Mouse (Mus musculus): ENCODE results near the gene Ap5b1. TPM values are rescaled to one million over a fixed set of nuclear protein-coding genes. Genes with fewer than 3 reads are reported as not detected.
A peak's percentile ranks its signal among the peaks of the same experiment; 100 is the strongest.

The Ap5b1 gene
- 2.5 and 3.0 TPM in 2 replicates for polyA plus RNA-seq (2014; fragmentation: Nextera tagmentation; extraction: Ambion mirVana)

GRCm38 (mm10) chr19:5567534-5568469 is at the start of gene Ap5b1:
Gene Ap5b1 (plus strand): TSS chr19:5568025.
- peaks cover 18% of the 10 kb centered on the region for H3K36me3 ChIP-seq (ENCODE audit: control insufficient read depth, insufficient read depth, low read length)
- peak; percentile 77 for ATAC-seq (ENCODE audit: insufficient number of reproducible peaks, insufficient read depth, low FRiP score, low read depth)
- 1% methylated on average over 79 of the region's 102 CpGs for WGBS
- H3K27me3 ChIP-seq (ENCODE audit: control insufficient read depth, insufficient read depth, low read length): peaks cover 31% of the 10 kb centered on the region
- no peaks in the 10 kb centered on the region for H3K9me3 ChIP-seq (ENCODE audit: control insufficient read depth, low read length)
- H3K4me1 ChIP-seq (ENCODE audit: control insufficient read depth in 2 of 2, insufficient read depth in 2 of 2, low read length in 2 of 2): peaks cover 5 to 17% of the 10 kb centered on the region in 2 experiments; a peak in 3 of 4 replicates
- H3K9ac ChIP-seq (ENCODE audit: low read length): peak within 1 kb of the TSS; percentile 74
- H3K27ac ChIP-seq (replicated peaks in 1 of 2; ENCODE audit: control insufficient read depth in 1 of 2, insufficient read depth in 1 of 2, low read depth in 2 of 2, low read length in 2 of 2): peak within 1 kb of the TSS; percentile 78 to 82
- peak within 1 kb of the TSS; percentile 98 for H3K4me2 ChIP-seq (ENCODE audit: low read length)
- peak within 1 kb of the TSS; percentile 68 to 87 for H3K4me3 ChIP-seq (ENCODE audit: control insufficient read depth in 1 of 2, insufficient read depth in 1 of 2, low read depth in 1 of 2, low read length in 2 of 2)

- 85% methylated on average over 3 of the region's 3 CpGs for WGBS
- H3K4me2 ChIP-seq (ENCODE audit: low read length): no peak overlapping the region
- H3K36me3 ChIP-seq (ENCODE audit: control insufficient read depth, insufficient read depth, low read length): no peaks in the 10 kb centered on the region
- H3K27ac ChIP-seq (replicated peaks in 1 of 2; ENCODE audit: control insufficient read depth in 1 of 2, insufficient read depth in 1 of 2, low read depth in 2 of 2, low read length in 2 of 2): no peak overlapping the region
- H3K9ac ChIP-seq (ENCODE audit: low read length): no peak overlapping the region
- H3K9me3 ChIP-seq (ENCODE audit: control insufficient read depth, low read length): no peaks in the 10 kb centered on the region
- no peaks in the 10 kb centered on the region for H3K4me1 ChIP-seq (ENCODE audit: control insufficient read depth in 2 of 2, insufficient read depth in 2 of 2, low read length in 2 of 2)
- H3K27me3 ChIP-seq (ENCODE audit: control insufficient read depth, insufficient read depth, low read length): no peaks in the 10 kb centered on the region
- ATAC-seq (ENCODE audit: insufficient number of reproducible peaks, insufficient read depth, low FRiP score, low read depth): no peak
- no peak overlapping the region for H3K4me3 ChIP-seq (ENCODE audit: control insufficient read depth in 1 of 2, insufficient read depth in 1 of 2, low read depth in 1 of 2, low read length in 2 of 2)
Measured at GRCm38 (mm10) chr19:5518721-5519120, 49.1 kb upstream of the Ap5b1 start.

- H3K27me3 ChIP-seq (ENCODE audit: control insufficient read depth, insufficient read depth, low read length): peaks cover 2% of the 10 kb centered on the region; the same call in 1 of the 2 replicates
- no peak overlapping the region for H3K4me3 ChIP-seq (ENCODE audit: control insufficient read depth in 1 of 2, insufficient read depth in 1 of 2, low read depth in 1 of 2, low read length in 2 of 2)
- no peaks in the 10 kb centered on the region for H3K36me3 ChIP-seq (ENCODE audit: control insufficient read depth, insufficient read depth, low read length)
- WGBS: 66% methylated on average over 5 of the region's 5 CpGs
- no peak overlapping the region for H3K9ac ChIP-seq (ENCODE audit: low read length)
- H3K4me1 ChIP-seq (ENCODE audit: control insufficient read depth in 2 of 2, insufficient read depth in 2 of 2, low read length in 2 of 2): peaks cover 4% of the 10 kb centered on the region in 2 experiments; a peak in 1 of 4 replicates
- H3K9me3 ChIP-seq (ENCODE audit: control insufficient read depth, low read length): no peaks in the 10 kb centered on the region
- ATAC-seq (ENCODE audit: insufficient number of reproducible peaks, insufficient read depth, low FRiP score, low read depth): no peak
- no peak overlapping the region for H3K4me2 ChIP-seq (ENCODE audit: low read length)
- H3K27ac ChIP-seq (replicated peaks in 1 of 2; ENCODE audit: control insufficient read depth in 1 of 2, insufficient read depth in 1 of 2, low read depth in 2 of 2, low read length in 2 of 2): no peak overlapping the region
Measured at GRCm38 (mm10) chr19:5525204-5525603, 42.6 kb upstream of the Ap5b1 start.

- H3K27me3 ChIP-seq (ENCODE audit: control insufficient read depth, insufficient read depth, low read length): peaks cover 12% of the 10 kb centered on the region
- no peak overlapping the region for H3K9ac ChIP-seq (ENCODE audit: low read length)
- peak overlapping the region; percentile 45 for H3K4me2 ChIP-seq (ENCODE audit: low read length)
- H3K27ac ChIP-seq (replicated peaks in 1 of 2; ENCODE audit: control insufficient read depth in 1 of 2, insufficient read depth in 1 of 2, low read depth in 2 of 2, low read length in 2 of 2): no peak overlapping the region
- H3K4me1 ChIP-seq (ENCODE audit: control insufficient read depth in 2 of 2, insufficient read depth in 2 of 2, low read length in 2 of 2): peaks cover 4% of the 10 kb centered on the region in 2 experiments; a peak in 1 of 4 replicates
- no peaks in the 10 kb centered on the region for H3K36me3 ChIP-seq (ENCODE audit: control insufficient read depth, insufficient read depth, low read length)
- no peaks in the 10 kb centered on the region for H3K9me3 ChIP-seq (ENCODE audit: control insufficient read depth, low read length)
- H3K4me3 ChIP-seq (ENCODE audit: control insufficient read depth in 1 of 2, insufficient read depth in 1 of 2, low read depth in 1 of 2, low read length in 2 of 2): peak overlapping the region in 1 of 2 experiments; percentile 2; a peak in 1 of 4 replicates
- peak; percentile 81 for ATAC-seq (ENCODE audit: insufficient number of reproducible peaks, insufficient read depth, low FRiP score, low read depth)
- WGBS: 20% methylated on average over 20 of the region's 20 CpGs
Measured at GRCm38 (mm10) chr19:5529325-5530137, 38.3 kb upstream of the Ap5b1 start.

GRCm38 (mm10) chr19:5530138-5530524 is 37.7 kb upstream of the Ap5b1 start:
- no peaks in the 10 kb centered on the region for H3K9me3 ChIP-seq (ENCODE audit: control insufficient read depth, low read length)
- ATAC-seq (ENCODE audit: insufficient number of reproducible peaks, insufficient read depth, low FRiP score, low read depth): no peak
- no peak overlapping the region for H3K4me3 ChIP-seq (ENCODE audit: control insufficient read depth in 1 of 2, insufficient read depth in 1 of 2, low read depth in 1 of 2, low read length in 2 of 2)
- no peak overlapping the region for H3K9ac ChIP-seq (ENCODE audit: low read length)
- WGBS: 70% methylated on average over 7 of the region's 7 CpGs
- H3K27me3 ChIP-seq (ENCODE audit: control insufficient read depth, insufficient read depth, low read length): peaks cover 12% of the 10 kb centered on the region
- H3K4me1 ChIP-seq (ENCODE audit: control insufficient read depth in 2 of 2, insufficient read depth in 2 of 2, low read length in 2 of 2): peaks cover 4% of the 10 kb centered on the region in 2 experiments; a peak in 1 of 4 replicates
- H3K27ac ChIP-seq (replicated peaks in 1 of 2; ENCODE audit: control insufficient read depth in 1 of 2, insufficient read depth in 1 of 2, low read depth in 2 of 2, low read length in 2 of 2): no peak overlapping the region
- H3K36me3 ChIP-seq (ENCODE audit: control insufficient read depth, insufficient read depth, low read length): no peaks in the 10 kb centered on the region
- H3K4me2 ChIP-seq (ENCODE audit: low read length): no peak overlapping the region

GRCm38 (mm10) chr19:5532520-5532919 is 35.3 kb upstream of the Ap5b1 start:
- no peak overlapping the region for H3K9ac ChIP-seq (ENCODE audit: low read length)
- ATAC-seq (ENCODE audit: insufficient number of reproducible peaks, insufficient read depth, low FRiP score, low read depth): no peak
- WGBS: 65% methylated on average over 8 of the region's 8 CpGs
- H3K27me3 ChIP-seq (ENCODE audit: control insufficient read depth, insufficient read depth, low read length): peaks cover 12% of the 10 kb centered on the region
- no peaks in the 10 kb centered on the region for H3K36me3 ChIP-seq (ENCODE audit: control insufficient read depth, insufficient read depth, low read length)
- no peak overlapping the region for H3K27ac ChIP-seq (replicated peaks in 1 of 2; ENCODE audit: control insufficient read depth in 1 of 2, insufficient read depth in 1 of 2, low read depth in 2 of 2, low read length in 2 of 2)
- no peaks in the 10 kb centered on the region for H3K9me3 ChIP-seq (ENCODE audit: control insufficient read depth, low read length)
- no peak overlapping the region for H3K4me3 ChIP-seq (ENCODE audit: control insufficient read depth in 1 of 2, insufficient read depth in 1 of 2, low read depth in 1 of 2, low read length in 2 of 2)
- peaks cover 4% of the 10 kb centered on the region in 2 experiments; a peak in 1 of 4 replicates for H3K4me1 ChIP-seq (ENCODE audit: control insufficient read depth in 2 of 2, insufficient read depth in 2 of 2, low read length in 2 of 2)
- no peak overlapping the region for H3K4me2 ChIP-seq (ENCODE audit: low read length)

GRCm38 (mm10) chr19:5538786-5539185 is 29.0 kb upstream of the Ap5b1 start:
- H3K27ac ChIP-seq (replicated peaks in 1 of 2; ENCODE audit: control insufficient read depth in 1 of 2, insufficient read depth in 1 of 2, low read depth in 2 of 2, low read length in 2 of 2): no peak overlapping the region
- 48% methylated on average over 8 of the region's 8 CpGs for WGBS

More at GRCm38 (mm10) chr19:5538786-5539185, 29.0 kb upstream of the Ap5b1 start:
- Histone ChIP-seq H3K4me3 (ENCODE audit: control insufficient read depth in 1 of 2, insufficient read depth in 1 of 2, low read depth in 1 of 2, low read length in 2 of 2) (no peak overlapping the region), H3K36me3 (ENCODE audit: control insufficient read depth, insufficient read depth, low read length) (no peaks in the 10 kb centered on the region), H3K4me1 (ENCODE audit: control insufficient read depth in 2 of 2, insufficient read depth in 2 of 2, low read length in 2 of 2) (no peaks in the 10 kb centered on the region), H3K9ac (ENCODE audit: low read length) (no peak overlapping the region), H3K4me2 (ENCODE audit: low read length) (no peak overlapping the region), H3K9me3 (ENCODE audit: control insufficient read depth, low read length) (no peaks in the 10 kb centered on the region), H3K27me3 (ENCODE audit: control insufficient read depth, insufficient read depth, low read length) (peaks cover 3% of the 10 kb centered on the region; the same call in 1 of the 2 replicates)
- no peak for ATAC-seq (ENCODE audit: insufficient number of reproducible peaks, insufficient read depth, low FRiP score, low read depth)

Measured in heart, embryonic 14.5 days (tissue).